Mouse (Mus musculus) cortical plate, adult 2 months (tissue): ENCODE data around the gene Gm10644.

Experiments used
- CTCF ChIP-seq: fragments of 200-500 bp; IDR thresholded peaks from 2 replicates; pipeline ENCODE4 v1.5.1; 2011; ENCODE audit warnings: mild to moderate bottlenecking, control low read depth, low read length; ENCODE audit not compliant: insufficient read depth; ENCODE audit errors: extremely low read depth
- POLR2A ChIP-seq: fragments of 200-500 bp; IDR thresholded peaks from 2 replicates; pipeline ENCODE4 v1.6.1; 2011; ENCODE audit warnings: mild to moderate bottlenecking, low read length, control low read depth; ENCODE audit not compliant: insufficient read depth; ENCODE audit errors: extremely low read depth

DNA sequence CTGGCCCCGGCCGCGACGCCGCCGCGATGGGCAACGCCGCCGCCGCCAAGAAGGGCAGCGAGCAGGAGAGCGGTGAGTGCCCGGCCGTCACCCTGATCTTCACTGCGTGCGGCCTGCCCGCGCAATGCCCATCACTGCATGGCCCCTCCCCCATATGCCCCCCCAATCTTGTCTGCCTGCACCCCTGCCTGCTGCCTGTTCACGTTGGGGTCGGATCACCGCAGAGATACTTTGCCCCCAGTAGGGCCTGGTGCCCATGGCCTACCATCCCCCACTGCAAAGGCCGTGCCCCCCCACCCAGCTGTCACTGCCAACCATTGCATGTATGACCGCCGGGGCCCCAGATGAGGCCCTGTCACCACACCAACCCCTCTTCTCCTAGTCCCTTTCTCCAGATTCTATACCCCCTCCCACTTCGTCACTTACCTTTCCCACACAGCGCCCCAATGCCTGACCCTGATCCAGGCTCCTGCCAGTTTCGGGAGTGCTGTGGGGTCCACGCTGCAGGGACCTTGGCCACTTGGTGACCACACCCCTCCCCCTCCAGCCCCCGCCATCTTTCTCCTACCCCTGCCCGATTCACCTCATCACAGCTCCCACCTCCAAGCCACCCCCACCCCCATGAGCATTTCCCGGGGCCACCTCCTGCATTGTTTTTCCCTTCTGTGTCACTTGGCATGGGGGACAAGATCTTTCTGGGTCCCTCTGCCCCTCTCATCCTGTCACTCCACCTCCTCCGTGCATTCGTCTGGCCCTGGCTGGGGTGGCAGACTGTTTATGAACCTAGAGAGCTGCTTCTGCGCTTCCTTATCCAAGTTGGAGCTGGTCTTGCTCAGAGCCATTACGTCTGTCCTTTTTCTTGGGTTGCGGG is 18.4 kb upstream of the Gm10644 start:
- TF ChIP-seq CTCF (no peak), POLR2A (no peak)
